Mouse (Mus musculus) hindbrain, embryonic 15.5 days (tissue): ENCODE data around the gene G2e3. TPM values are rescaled to one million over a fixed set of nuclear protein-coding genes. Genes with fewer than 3 reads are reported as not detected.

ENCODE experiments used
- ATAC-seq: fragments of 200-750 bp; cut with Nextera tagmentation; 2 replicates; pipeline ENCODE4 v1.8.0; 2017; ENCODE audit warnings: low read depth, moderate number of reproducible peaks, moderate TSS enrichment; ENCODE audit not compliant: low FRiP score
- H3K27ac ChIP-seq: fragments of 300-500 bp; sonication (generic); replicated peaks from 2 replicates; pipeline ENCODE4 v1.5.1; 2015; ENCODE audit warnings: mild to moderate bottlenecking, inconsistent platforms
- H3K27me3 ChIP-seq: fragments of 300-500 bp; sonication (generic); 2 replicates; pipeline ENCODE4 v1.6.1; 2015; ENCODE audit warnings: control low read depth, inconsistent platforms
- H3K36me3 ChIP-seq: fragments of 300-500 bp; sonication (generic); 2 replicates; pipeline ENCODE4 v1.6.1; 2015; ENCODE audit warnings: control low read depth, inconsistent platforms
- H3K4me1 ChIP-seq: fragments of 300-500 bp; sonication (generic); replicated peaks from 2 replicates; pipeline ENCODE4 v1.6.1; 2015; ENCODE audit warnings: control low read depth, inconsistent platforms
- H3K4me2 ChIP-seq: fragments of 300-500 bp; sonication (generic); 2 replicates; pipeline ENCODE4 v1.6.1; 2015; ENCODE audit warnings: moderate library complexity, mild to moderate bottlenecking, inconsistent platforms
- H3K4me3 ChIP-seq: fragments of 300-500 bp; sonication (generic); 2 replicates; pipeline ENCODE4 v1.5.1; 2015; ENCODE audit warnings: mild to moderate bottlenecking, inconsistent platforms
- H3K9ac ChIP-seq: fragments of 300-500 bp; sonication (generic); 2 replicates; pipeline ENCODE4 v1.6.1; 2015; ENCODE audit warnings: inconsistent platforms
- H3K9me3 ChIP-seq: fragments of 300-500 bp; sonication (generic); 2 replicates; pipeline ENCODE4 v1.6.1; 2016; ENCODE audit warnings: control low read depth, inconsistent platforms
- WGBS: fragments of 180-500 bp; shearing (Covaris S2); methylation state at CpG from one replicate; pipeline ENCODE4 v1.1.7; 2015; 5-methylcytosine and 5-hydroxymethylcytosine counted together
- polyA plus RNA-seq: library from polyadenylated mRNA; unstranded; fragments of >200 nt; fragmentation: Nextera tagmentation; extraction: Ambion mirVana; gene quantifications from 2 replicates; pipeline ENCODE4 v1.2.1, GENCODE M21; 2015

Gene G2e3
- polyA plus RNA-seq, 1 experiment from 2014 or later: 13.2 TPM

- no peaks in the 10 kb centered on the region for H3K4me1 ChIP-seq
- no peak for ATAC-seq
- no peaks in the 10 kb centered on the region for H3K9me3 ChIP-seq
- no peaks in the 10 kb centered on the region for H3K27me3 ChIP-seq
- H3K4me2 ChIP-seq: no peak overlapping the region
- 97% methylated on average over 6 of the region's 6 CpGs for WGBS
- H3K9ac ChIP-seq: no peak overlapping the region
- no peak overlapping the region for H3K4me3 ChIP-seq
- peaks cover 50% of the 10 kb centered on the region for H3K36me3 ChIP-seq
- no peak overlapping the region for H3K27ac ChIP-seq
These were observed 52.0 kb downstream of the G2e3 start for GRCm38 (mm10) chr12:51399871-51400270.

GRCm38 (mm10) chr12:51402060-51402698 is 54.3 kb downstream of the G2e3 start:
- Histone ChIP-seq H3K4me1 (no peaks in the 10 kb centered on the region), H3K4me3 (no peak overlapping the region), H3K36me3 (peaks cover 40% of the 10 kb centered on the region), H3K27me3 (no peaks in the 10 kb centered on the region), H3K9ac (no peak overlapping the region), H3K9me3 (no peaks in the 10 kb centered on the region), H3K4me2 (no peak overlapping the region), H3K27ac (no peak overlapping the region)
- WGBS: 66% methylated on average over 5 of the region's 5 CpGs
- ATAC-seq: peak; percentile 45; the same call in 1 of the 2 replicates

- Histone ChIP-seq H3K36me3 (peaks cover 27% of the 10 kb centered on the region), H3K4me2 (no peak overlapping the region), H3K27me3 (no peaks in the 10 kb centered on the region), H3K9me3 (no peaks in the 10 kb centered on the region), H3K9ac (no peak overlapping the region), H3K4me1 (no peaks in the 10 kb centered on the region), H3K27ac (no peak overlapping the region), H3K4me3 (no peak overlapping the region)
- WGBS: 66% methylated on average over 4 of the region's 4 CpGs
- no peak for ATAC-seq
These were observed 56.2 kb downstream of the G2e3 start for GRCm38 (mm10) chr12:51403987-51404586.

- H3K27ac ChIP-seq: no peak overlapping the region
- H3K9ac ChIP-seq: no peak overlapping the region
- no peaks in the 10 kb centered on the region for H3K9me3 ChIP-seq
- ATAC-seq: no peak
- peaks cover 32% of the 10 kb centered on the region for H3K36me3 ChIP-seq
- WGBS: 93% methylated on average over 4 of the region's 4 CpGs
- H3K4me1 ChIP-seq: no peaks in the 10 kb centered on the region
- no peaks in the 10 kb centered on the region for H3K27me3 ChIP-seq
- H3K4me2 ChIP-seq: no peak overlapping the region
- H3K4me3 ChIP-seq: no peak overlapping the region
These were observed 63.5 kb downstream of the G2e3 start for GRCm38 (mm10) chr12:51411362-51411761.

Other genes starting within 250 kb of the G2e3 start
- 67.6 and 69.4 TPM in 2 replicates for gene Scfd1, start 29.4 kb downstream of the G2e3 start, polyA plus RNA-seq
- 22.2 and 25.0 TPM in 2 replicates for gene Coch, start 245.3 kb downstream of the G2e3 start, polyA plus RNA-seq